Mouse (Mus musculus): ENCODE results near the gene Lrrc31. TPM values are rescaled to one million over a fixed set of nuclear protein-coding genes. Genes with fewer than 3 reads are reported as not detected.

The Lrrc31 gene
- total and polyA plus RNA-seq, 2 experiments, result not detected

- DNase-seq (ENCODE audit: extremely low read depth, low read depth, low spot score), result no peak
Observed at GRCm38 (mm10) chr3:30729046-30729445, 29.4 kb upstream of the Lrrc31 start.

GRCm38 (mm10) chr3:30727209-30727608, 27.6 kb upstream of the Lrrc31 start:
- H3K79me2 ChIP-seq (ENCODE audit: control insufficient read depth, insufficient read depth, low read length), result no peaks in the 10 kb centered on the region
- no peak overlapping the region for H3K27ac ChIP-seq (replicated peaks; ENCODE audit: insufficient read depth, low read depth, low read length)
- no peaks in the 10 kb centered on the region for H3K4me1 ChIP-seq (ENCODE audit: control insufficient read depth, insufficient read depth, low read length)
- 67% methylated on average over 4 of the region's 4 CpGs for WGBS
- no peak for DNase-seq (ENCODE audit: extremely low read depth, low read depth, low spot score)
- H3K36me3 ChIP-seq (ENCODE audit: control insufficient read depth, insufficient read depth, low read length), result no peaks in the 10 kb centered on the region
- H3K4me3 ChIP-seq (ENCODE audit: insufficient read depth, low read depth, low read length), result no peak overlapping the region
- no peaks in the 10 kb centered on the region for H3K27me3 ChIP-seq (ENCODE audit: control insufficient read depth, insufficient read depth, low read length)
- no peak overlapping the region for H3K9ac ChIP-seq (ENCODE audit: low read depth, low read length)
- TF ChIP-seq POLR2A (IDR thresholded peaks at IDR 0.05; ENCODE audit: extremely low read depth, insufficient read depth, low read length) (no peak), CTCF (IDR thresholded peaks at IDR 0.05; ENCODE audit: low read depth, low read length) (no peak)

More at GRCm38 (mm10) chr3:30729046-30729445, 29.4 kb upstream of the Lrrc31 start:
- H3K9ac ChIP-seq (ENCODE audit: low read depth, low read length), result no peak overlapping the region
- no peak overlapping the region for H3K27ac ChIP-seq (replicated peaks; ENCODE audit: insufficient read depth, low read depth, low read length)
- H3K36me3 ChIP-seq (ENCODE audit: control insufficient read depth, insufficient read depth, low read length), result no peaks in the 10 kb centered on the region
- no peaks in the 10 kb centered on the region for H3K4me1 ChIP-seq (ENCODE audit: control insufficient read depth, insufficient read depth, low read length)
- 86% methylated on average over 5 of the region's 5 CpGs for WGBS
- H3K4me3 ChIP-seq (ENCODE audit: insufficient read depth, low read depth, low read length), result no peak overlapping the region
- no peak for TF ChIP-seq CTCF (IDR thresholded peaks at IDR 0.05; ENCODE audit: low read depth, low read length)
- no peak for TF ChIP-seq POLR2A (IDR thresholded peaks at IDR 0.05; ENCODE audit: extremely low read depth, insufficient read depth, low read length)
- H3K27me3 ChIP-seq (ENCODE audit: control insufficient read depth, insufficient read depth, low read length), result no peaks in the 10 kb centered on the region
- no peaks in the 10 kb centered on the region for H3K79me2 ChIP-seq (ENCODE audit: control insufficient read depth, insufficient read depth, low read length)

GRCm38 (mm10) chr3:30725514-30725913, 25.9 kb upstream of the Lrrc31 start:
- Histone ChIP-seq H3K9ac (ENCODE audit: low read depth, low read length) (no peak overlapping the region), H3K4me1 (ENCODE audit: control insufficient read depth, insufficient read depth, low read length) (no peaks in the 10 kb centered on the region), H3K79me2 (ENCODE audit: control insufficient read depth, insufficient read depth, low read length) (no peaks in the 10 kb centered on the region), H3K27me3 (ENCODE audit: control insufficient read depth, insufficient read depth, low read length) (no peaks in the 10 kb centered on the region), H3K4me3 (ENCODE audit: insufficient read depth, low read depth, low read length) (no peak overlapping the region), H3K27ac (replicated peaks; ENCODE audit: insufficient read depth, low read depth, low read length) (no peak overlapping the region), H3K36me3 (ENCODE audit: control insufficient read depth, insufficient read depth, low read length) (no peaks in the 10 kb centered on the region)
- TF ChIP-seq CTCF (IDR thresholded peaks at IDR 0.05; ENCODE audit: low read depth, low read length) (0 out of 2 replicates have a peak, but pooled peaks have one; percentile 33), POLR2A (IDR thresholded peaks at IDR 0.05; ENCODE audit: extremely low read depth, insufficient read depth, low read length) (no peak)
- 79% methylated on average over 7 of the region's 7 CpGs for WGBS
- no peak for DNase-seq (ENCODE audit: extremely low read depth, low read depth, low spot score)

GRCm38 (mm10) chr3:30724848-30725465, 25.3 kb upstream of the Lrrc31 start:
- peak; percentile 6 for DNase-seq (ENCODE audit: extremely low read depth, low read depth, low spot score)
- Histone ChIP-seq H3K36me3 (ENCODE audit: control insufficient read depth, insufficient read depth, low read length) (no peaks in the 10 kb centered on the region), H3K9ac (ENCODE audit: low read depth, low read length) (no peak overlapping the region)

GRCm38 (mm10) chr3:30724105-30724824, 24.6 kb upstream of the Lrrc31 start:
- H3K4me1 ChIP-seq (ENCODE audit: control insufficient read depth, insufficient read depth, low read length), result no peaks in the 10 kb centered on the region
- no peak overlapping the region for H3K27ac ChIP-seq (replicated peaks; ENCODE audit: insufficient read depth, low read depth, low read length)
- WGBS, result 73% methylated on average over 10 of the region's 10 CpGs
- H3K36me3 ChIP-seq (ENCODE audit: control insufficient read depth, insufficient read depth, low read length), result no peaks in the 10 kb centered on the region
- no peak overlapping the region for H3K4me3 ChIP-seq (ENCODE audit: insufficient read depth, low read depth, low read length)
- no peak overlapping the region for H3K9ac ChIP-seq (ENCODE audit: low read depth, low read length)
- no peaks in the 10 kb centered on the region for H3K27me3 ChIP-seq (ENCODE audit: control insufficient read depth, insufficient read depth, low read length)
- no peak for DNase-seq (ENCODE audit: extremely low read depth, low read depth, low spot score)
- H3K79me2 ChIP-seq (ENCODE audit: control insufficient read depth, insufficient read depth, low read length), result no peaks in the 10 kb centered on the region
- TF ChIP-seq CTCF (IDR thresholded peaks at IDR 0.05; ENCODE audit: low read depth, low read length) (no peak), POLR2A (IDR thresholded peaks at IDR 0.05; ENCODE audit: extremely low read depth, insufficient read depth, low read length) (no peak)

More at GRCm38 (mm10) chr3:30724848-30725465, 25.3 kb upstream of the Lrrc31 start:
- no peak for TF ChIP-seq CTCF (IDR thresholded peaks at IDR 0.05; ENCODE audit: low read depth, low read length)
- TF ChIP-seq POLR2A (IDR thresholded peaks at IDR 0.05; ENCODE audit: extremely low read depth, insufficient read depth, low read length), result no peak
- Histone ChIP-seq H3K27ac (replicated peaks; ENCODE audit: insufficient read depth, low read depth, low read length) (no peak overlapping the region), H3K4me1 (ENCODE audit: control insufficient read depth, insufficient read depth, low read length) (no peaks in the 10 kb centered on the region), H3K27me3 (ENCODE audit: control insufficient read depth, insufficient read depth, low read length) (no peaks in the 10 kb centered on the region), H3K79me2 (ENCODE audit: control insufficient read depth, insufficient read depth, low read length) (no peaks in the 10 kb centered on the region), H3K4me3 (ENCODE audit: insufficient read depth, low read depth, low read length) (no peak overlapping the region)
- WGBS, result 73% methylated on average over 10 of the region's 10 CpGs

DNA sequence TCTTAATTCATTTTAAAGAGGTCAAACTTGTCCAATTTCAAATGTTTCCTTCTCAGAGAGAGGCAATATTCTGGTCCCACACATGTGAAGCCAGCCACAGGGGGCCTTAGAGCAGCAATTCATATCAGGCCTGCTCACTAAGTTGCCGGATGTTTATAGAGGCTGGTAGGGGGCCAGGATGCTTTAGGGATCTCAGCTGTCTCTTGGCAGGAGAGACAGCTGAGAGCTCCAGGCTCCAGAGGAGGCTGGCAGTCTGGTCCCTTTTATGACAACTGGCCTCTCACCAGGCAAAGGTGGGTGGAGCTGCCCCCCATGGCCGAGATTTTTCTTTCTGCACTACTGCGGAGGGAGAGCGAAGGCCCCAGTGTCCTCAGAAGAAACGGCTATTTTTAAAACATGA, 23.5 kb upstream of the Lrrc31 start:
- no peak overlapping the region for H3K9ac ChIP-seq (ENCODE audit: low read depth, low read length)
- no peaks in the 10 kb centered on the region for H3K36me3 ChIP-seq (ENCODE audit: control insufficient read depth, insufficient read depth, low read length)
- H3K27me3 ChIP-seq (ENCODE audit: control insufficient read depth, insufficient read depth, low read length), result no peaks in the 10 kb centered on the region
- H3K4me3 ChIP-seq (ENCODE audit: insufficient read depth, low read depth, low read length), result no peak overlapping the region
- TF ChIP-seq POLR2A (IDR thresholded peaks at IDR 0.05; ENCODE audit: extremely low read depth, insufficient read depth, low read length), result no peak
- no peak for TF ChIP-seq CTCF (IDR thresholded peaks at IDR 0.05; ENCODE audit: low read depth, low read length)
- no peak overlapping the region for H3K27ac ChIP-seq (replicated peaks; ENCODE audit: insufficient read depth, low read depth, low read length)
- DNase-seq (ENCODE audit: extremely low read depth, low read depth, low spot score), result peak; percentile 3
- H3K4me1 ChIP-seq (ENCODE audit: control insufficient read depth, insufficient read depth, low read length), result no peaks in the 10 kb centered on the region
- WGBS, result 69% methylated on average over 5 of the region's 5 CpGs
- no peaks in the 10 kb centered on the region for H3K79me2 ChIP-seq (ENCODE audit: control insufficient read depth, insufficient read depth, low read length)

Data from liver, adult 2 months (tissue).